Mouse (Mus musculus): ENCODE data around the gene Cox19.

Cox19 gene

GRCm38 (mm10) chr5:139326111-139326696 is 25.0 kb downstream of the Cox19 start:
- no peak for DNase-seq

GRCm38 (mm10) chr5:139325395-139325966 is 25.7 kb downstream of the Cox19 start, which contains the start of gene Adap1:
Adap1 (minus strand) TSS chr5:139325622.
- DNase-seq = peak; percentile 79

- no peak for DNase-seq
Measured at GRCm38 (mm10) chr5:139324691-139325394, 26.4 kb downstream of the Cox19 start.

GRCm38 (mm10) chr5:139324045-139324491 is 27.1 kb downstream of the Cox19 start:
- DNase-seq = no peak

GRCm38 (mm10) chr5:139323260-139323924 is 27.8 kb downstream of the Cox19 start:
- DNase-seq = no peak

GRCm38 (mm10) chr5:139321331-139321730 is 29.9 kb downstream of the Cox19 start:
- DNase-seq = no peak

- no peak for DNase-seq
Measured at GRCm38 (mm10) chr5:139320424-139320823, 30.8 kb downstream of the Cox19 start.

GRCm38 (mm10) chr5:139317751-139318504 is 33.3 kb downstream of the Cox19 start:
- DNase-seq = no peak

GRCm38 (mm10) chr5:139316982-139317675 is 34.1 kb downstream of the Cox19 start:
- no peak for DNase-seq

GRCm38 (mm10) chr5:139314941-139315642 is 36.1 kb downstream of the Cox19 start:
- no peak for DNase-seq

GRCm38 (mm10) chr5:139313536-139313935 is 37.7 kb downstream of the Cox19 start:
- no peak for DNase-seq

GRCm38 (mm10) chr5:139311822-139312221 is 39.4 kb downstream of the Cox19 start:
- no peak for DNase-seq

- DNase-seq = no peak
Measured at GRCm38 (mm10) chr5:139310477-139310876, 40.7 kb downstream of the Cox19 start.

GRCm38 (mm10) chr5:139309946-139310345 is 41.3 kb downstream of the Cox19 start:
- DNase-seq = no peak

- DNase-seq = no peak
Measured at GRCm38 (mm10) chr5:139303646-139304061, 47.6 kb downstream of the Cox19 start.

GRCm38 (mm10) chr5:139302101-139302500 is 49.1 kb downstream of the Cox19 start:
- DNase-seq = no peak

GRCm38 (mm10) chr5:139297745-139298144 is 53.5 kb downstream of the Cox19 start:
- no peak for DNase-seq

- no peak for DNase-seq
Measured at GRCm38 (mm10) chr5:139297092-139297491, 54.1 kb downstream of the Cox19 start.

GRCm38 (mm10) chr5:139294089-139294488 is 57.1 kb downstream of the Cox19 start:
- no peak for DNase-seq

GRCm38 (mm10) chr5:139291811-139292560 is 59.2 kb downstream of the Cox19 start:
- no peak for DNase-seq
